Mouse (Mus musculus): ENCODE results near the gene Lrr1. TPM values are rescaled to one million over a fixed set of nuclear protein-coding genes. Genes with fewer than 3 reads are reported as not detected.

Gene Lrr1
- total and polyA plus RNA-seq, 3 experiments = 14.1 to 23.1 TPM; not detected in 1

DNA sequence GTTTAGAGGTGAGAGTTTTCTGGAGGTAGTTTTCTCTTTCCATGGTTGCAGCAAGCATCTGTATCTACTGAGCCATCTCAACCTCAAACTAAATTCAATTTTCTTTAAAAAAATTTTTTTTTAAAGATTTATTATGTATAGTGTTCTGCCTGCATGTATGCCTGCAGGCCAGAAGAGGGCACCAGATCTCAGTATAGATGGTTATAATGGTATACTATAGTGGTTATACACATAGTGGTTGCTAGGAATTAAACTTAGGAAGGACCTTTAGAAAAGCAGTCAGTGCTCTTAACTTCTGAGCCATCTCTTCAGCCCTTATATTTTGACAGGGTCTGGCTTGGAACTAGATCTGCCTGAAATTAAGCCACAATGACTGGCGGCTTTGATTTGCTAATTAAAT is 21.9 kb downstream of the Lrr1 start (continued):
- no peak for TF ChIP-seq USF1 (IDR thresholded peaks at IDR 0.05; ENCODE audit: low read depth, low read length)

DNA sequence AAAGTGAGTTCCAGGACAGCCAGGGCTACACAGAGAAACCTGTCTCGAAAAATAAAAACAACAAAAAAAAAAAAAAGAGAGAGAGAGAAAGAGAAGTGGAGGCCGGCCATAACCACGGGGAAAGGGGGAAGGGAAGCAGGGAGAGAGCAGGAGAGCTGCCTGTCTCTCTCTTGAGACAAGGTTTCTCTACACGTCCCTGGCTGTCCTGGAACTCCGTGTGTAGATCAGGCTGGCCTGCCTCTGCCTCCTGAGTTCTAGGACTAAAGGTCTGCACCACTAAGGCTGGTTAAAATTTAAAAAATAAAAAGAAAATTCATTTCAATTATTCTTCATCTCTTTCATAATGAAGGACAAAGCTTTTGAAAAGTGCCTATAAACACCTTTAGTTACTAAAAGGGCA is 22.8 kb downstream of the Lrr1 start:
- no peak for DNase-seq (ENCODE audit: low read depth, low spot score)
- Histone ChIP-seq H3K4me1 (ENCODE audit: control insufficient read depth in 1 of 2, insufficient read depth in 2 of 2, low read length in 2 of 2) (peaks cover 2 to 11% of the 10 kb centered on the region in 2 experiments), H3K9ac (ENCODE audit: control insufficient read depth, low read depth, low read length, poor library complexity, severe bottlenecking) (no peak overlapping the region), H3K36me3 (ENCODE audit: control insufficient read depth in 1 of 2, insufficient read depth in 2 of 2, low read length in 2 of 2) (peaks cover 6 to 16% of the 10 kb centered on the region in 2 experiments), H3K79me2 (ENCODE audit: control insufficient read depth, insufficient read depth, low read length, poor library complexity) (peaks cover 35% of the 10 kb centered on the region), H3K4me3 (ENCODE audit: control insufficient read depth in 1 of 2, insufficient read depth in 1 of 2, low read depth in 2 of 2, low read length in 2 of 2) (no peak overlapping the region), H3K9me3 (replicated peaks; ENCODE audit: insufficient read depth, low read length) (no peaks in the 10 kb centered on the region), H3K27ac (ENCODE audit: control insufficient read depth, low read depth, low read length) (no peak overlapping the region), H3K27me3 (ENCODE audit: control insufficient read depth in 1 of 2, insufficient read depth in 2 of 2, low read length in 2 of 2) (no peaks in the 10 kb centered on the region)
- TF ChIP-seq NELFE (IDR thresholded peaks at IDR 0.05; ENCODE audit: low read depth, low read length) (no peak), CTCF (IDR thresholded peaks at IDR 0.05 in 2 of 3, conservative IDR thresholded peaks at IDR 0.05 in 1 of 3; ENCODE audit: control insufficient read depth in 1 of 3, insufficient read depth in 1 of 3, low read depth in 2 of 3, low read length in 3 of 3, poor library complexity in 1 of 3, severe bottlenecking in 1 of 3) (no peak), TAL1 (IDR thresholded peaks at IDR 0.05; ENCODE audit: low read length) (no peak), USF2 (IDR thresholded peaks at IDR 0.05; ENCODE audit: borderline replicate concordance in 1 of 2, insufficient read depth in 1 of 2, low read depth in 1 of 2, low read length in 2 of 2) (no peak), RAD21 (IDR thresholded peaks at IDR 0.05; ENCODE audit: low read depth, low read length) (no peak), HCFC1 (IDR thresholded peaks at IDR 0.05; ENCODE audit: low read depth, low read length) (no peak), USF1 (IDR thresholded peaks at IDR 0.05; ENCODE audit: low read depth, low read length) (no peak), JUND (IDR thresholded peaks at IDR 0.05; ENCODE audit: low read depth, low read length) (no peak), EP300 (IDR thresholded peaks at IDR 0.05; ENCODE audit: low read depth in 1 of 2, low read length in 2 of 2) (no peak), MXI1 (IDR thresholded peaks at IDR 0.05; ENCODE audit: low read depth, low read length) (no peak), ZMIZ1 (IDR thresholded peaks at IDR 0.05; ENCODE audit: low read depth, low read length) (no peak)

DNA sequence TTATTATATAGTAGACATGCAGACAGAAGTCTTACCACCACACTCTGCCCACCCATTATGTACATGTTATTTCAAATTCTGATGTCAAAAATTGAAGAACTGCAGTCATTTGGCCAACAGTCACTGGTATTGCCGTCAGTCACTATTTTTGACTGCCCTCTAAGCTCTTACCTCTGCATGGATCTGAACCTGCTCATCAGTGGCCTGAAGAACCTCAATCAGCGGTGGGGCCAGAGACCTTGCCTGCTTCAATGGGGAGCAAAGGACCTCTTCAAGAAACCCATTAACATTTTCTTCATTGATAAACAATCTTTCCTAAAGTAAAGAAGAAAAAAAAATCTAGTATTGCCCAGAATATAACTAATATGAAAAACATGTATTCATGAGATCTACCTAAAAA is 24.0 kb downstream of the Lrr1 start:
- Histone ChIP-seq H3K9ac (ENCODE audit: control insufficient read depth, low read depth, low read length, poor library complexity, severe bottlenecking) (no peak overlapping the region), H3K27me3 (ENCODE audit: control insufficient read depth in 1 of 2, insufficient read depth in 2 of 2, low read length in 2 of 2) (no peaks in the 10 kb centered on the region), H3K4me3 (ENCODE audit: control insufficient read depth in 1 of 2, insufficient read depth in 1 of 2, low read depth in 2 of 2, low read length in 2 of 2) (no peak overlapping the region), H3K4me1 (ENCODE audit: control insufficient read depth in 1 of 2, insufficient read depth in 2 of 2, low read length in 2 of 2) (peaks cover 2 to 5% of the 10 kb centered on the region in 2 experiments), H3K79me2 (ENCODE audit: control insufficient read depth, insufficient read depth, low read length, poor library complexity) (peaks cover 38% of the 10 kb centered on the region), H3K27ac (ENCODE audit: control insufficient read depth, low read depth, low read length) (no peak overlapping the region), H3K9me3 (replicated peaks; ENCODE audit: insufficient read depth, low read length) (no peaks in the 10 kb centered on the region), H3K36me3 (ENCODE audit: control insufficient read depth in 1 of 2, insufficient read depth in 2 of 2, low read length in 2 of 2) (peaks cover 6 to 9% of the 10 kb centered on the region in 2 experiments)
- DNase-seq (ENCODE audit: low read depth, low spot score) = no peak
- TF ChIP-seq ELF1 (IDR thresholded peaks at IDR 0.05; ENCODE audit: low read depth, low read length) = no peak
- no peak for TF ChIP-seq USF1 (IDR thresholded peaks at IDR 0.05; ENCODE audit: low read depth, low read length)
- TF ChIP-seq TBP (IDR thresholded peaks at IDR 0.05; ENCODE audit: low read depth, low read length) = no peak
- TF ChIP-seq SMC3 (IDR thresholded peaks at IDR 0.05; ENCODE audit: low read depth, low read length) = no peak
- TF ChIP-seq CTCF (IDR thresholded peaks at IDR 0.05 in 2 of 3, conservative IDR thresholded peaks at IDR 0.05 in 1 of 3; ENCODE audit: control insufficient read depth in 1 of 3, insufficient read depth in 1 of 3, low read depth in 2 of 3, low read length in 3 of 3, poor library complexity in 1 of 3, severe bottlenecking in 1 of 3) = no peak
- TF ChIP-seq EP300 (IDR thresholded peaks at IDR 0.05; ENCODE audit: low read depth in 1 of 2, low read length in 2 of 2) = no peak
- TF ChIP-seq POLR2AphosphoS5 (IDR thresholded peaks at IDR 0.05; ENCODE audit: borderline replicate concordance, low read depth, low read length) = no peak
- TF ChIP-seq KAT2A (conservative IDR thresholded peaks at IDR 0.05; ENCODE audit: low read depth, low read length) = no peak
- no peak for TF ChIP-seq RAD21 (IDR thresholded peaks at IDR 0.05; ENCODE audit: low read depth, low read length)
- TF ChIP-seq MAFK (IDR thresholded peaks at IDR 0.05; ENCODE audit: borderline replicate concordance, low read depth, low read length) = no peak
- no peak for TF ChIP-seq GABPA (IDR thresholded peaks at IDR 0.05; ENCODE audit: low read depth, low read length)
- no peak for TF ChIP-seq CHD2 (IDR thresholded peaks at IDR 0.05; ENCODE audit: low read length)
